Mouse (Mus musculus): Measurements from ENCODE around the gene Zbtb17. TPM values are rescaled to one million over a fixed set of nuclear protein-coding genes. Genes with fewer than 3 reads are reported as not detected.

Gene Zbtb17
- total and polyA plus RNA-seq, 2 experiments from 2014 or later: 30.1 to 34.4 TPM

GRCm38 (mm10) chr4:141454581-141455350 lies 10.3 kb downstream of the Zbtb17 start:
- DNase-seq (ENCODE audit: low spot score) (no peak), ATAC-seq (ENCODE audit: low FRiP score) (no peak)
- no peaks in the 10 kb centered on the region for H3K4me1 ChIP-seq (ENCODE audit: insufficient read depth, low read length)
- 76% methylated on average over 14 of the region's 14 CpGs for WGBS
- H3K27me3 ChIP-seq (ENCODE audit: insufficient read depth, low read length): no peaks in the 10 kb centered on the region
- H3K4me3 ChIP-seq (ENCODE audit: low read depth, low read length): no peak overlapping the region
- H3K36me3 ChIP-seq (ENCODE audit: insufficient read depth, low read length): peaks cover 13% of the 10 kb centered on the region
- no peak overlapping the region for H3K9ac ChIP-seq (replicated peaks; ENCODE audit: low read length, poor library complexity, severe bottlenecking)
- no peak overlapping the region for H3K4me2 ChIP-seq (ENCODE audit: low read depth, low read length, poor library complexity, severe bottlenecking)
- H3K9me3 ChIP-seq (ENCODE audit: low read length): no peaks in the 10 kb centered on the region
- no peak for TF ChIP-seq CTCF (IDR thresholded peaks at IDR 0.05)
- H3K27ac ChIP-seq (ENCODE audit: low read depth, low read length): no peak overlapping the region

- Histone ChIP-seq H3K27ac (ENCODE audit: low read depth, low read length) (no peak overlapping the region), H3K9me3 (ENCODE audit: low read length) (no peaks in the 10 kb centered on the region), H3K27me3 (ENCODE audit: insufficient read depth, low read length) (no peaks in the 10 kb centered on the region), H3K4me2 (ENCODE audit: low read depth, low read length, poor library complexity, severe bottlenecking) (no peak overlapping the region), H3K36me3 (ENCODE audit: insufficient read depth, low read length) (peaks cover 14% of the 10 kb centered on the region), H3K9ac (replicated peaks; ENCODE audit: low read length, poor library complexity, severe bottlenecking) (no peak overlapping the region), H3K4me1 (ENCODE audit: insufficient read depth, low read length) (no peaks in the 10 kb centered on the region), H3K4me3 (ENCODE audit: low read depth, low read length) (no peak overlapping the region)
- 85% methylated on average over 4 of the region's 4 CpGs for WGBS
- TF ChIP-seq CTCF (IDR thresholded peaks at IDR 0.05): no peak
- DNase-seq (ENCODE audit: low spot score) (no peak), ATAC-seq (ENCODE audit: low FRiP score) (no peak)
These were observed 11.1 kb downstream of the Zbtb17 start for GRCm38 (mm10) chr4:141455526-141455925.

GRCm38 (mm10) chr4:141456193-141456938 lies 11.9 kb downstream of the Zbtb17 start:
- 92% methylated on average over 14 of the region's 14 CpGs for WGBS
- H3K27me3 ChIP-seq (ENCODE audit: insufficient read depth, low read length): no peaks in the 10 kb centered on the region
- H3K4me2 ChIP-seq (ENCODE audit: low read depth, low read length, poor library complexity, severe bottlenecking): no peak overlapping the region
- no peak overlapping the region for H3K27ac ChIP-seq (ENCODE audit: low read depth, low read length)
- ATAC-seq (ENCODE audit: low FRiP score) (no peak), DNase-seq (ENCODE audit: low spot score) (no peak)
- no peak overlapping the region for H3K9ac ChIP-seq (replicated peaks; ENCODE audit: low read length, poor library complexity, severe bottlenecking)
- H3K4me1 ChIP-seq (ENCODE audit: insufficient read depth, low read length): no peaks in the 10 kb centered on the region
- H3K4me3 ChIP-seq (ENCODE audit: low read depth, low read length): no peak overlapping the region
- H3K36me3 ChIP-seq (ENCODE audit: insufficient read depth, low read length): peaks cover 15% of the 10 kb centered on the region
- no peaks in the 10 kb centered on the region for H3K9me3 ChIP-seq (ENCODE audit: low read length)
- TF ChIP-seq CTCF (IDR thresholded peaks at IDR 0.05): no peak

DNA sequence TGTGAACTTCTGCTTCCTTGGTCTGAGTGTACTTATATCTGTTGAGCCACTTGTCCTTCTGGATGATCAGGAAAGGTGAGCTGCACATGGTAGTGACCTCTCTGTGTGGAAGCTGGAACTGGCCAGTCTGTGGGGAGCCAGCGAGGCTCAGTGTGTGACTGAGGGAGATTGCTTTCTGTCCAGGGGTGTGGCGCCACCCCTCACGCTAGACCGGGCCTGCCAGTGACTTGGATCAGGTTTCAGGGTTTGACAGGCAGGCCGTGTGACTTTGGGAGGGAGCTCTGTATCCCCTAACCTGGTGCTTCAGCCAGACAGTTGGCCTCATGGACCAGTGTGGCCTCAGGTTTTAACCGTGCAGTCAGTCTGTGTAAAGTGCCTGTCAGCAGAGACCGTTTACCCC lies 13.8 kb downstream of the Zbtb17 start:
- Histone ChIP-seq H3K27me3 (ENCODE audit: insufficient read depth, low read length) (no peaks in the 10 kb centered on the region), H3K4me2 (ENCODE audit: low read depth, low read length, poor library complexity, severe bottlenecking) (no peak overlapping the region), H3K4me3 (ENCODE audit: low read depth, low read length) (no peak overlapping the region), H3K27ac (ENCODE audit: low read depth, low read length) (no peak overlapping the region), H3K9me3 (ENCODE audit: low read length) (no peaks in the 10 kb centered on the region), H3K36me3 (ENCODE audit: insufficient read depth, low read length) (peaks cover 18% of the 10 kb centered on the region), H3K4me1 (ENCODE audit: insufficient read depth, low read length) (no peaks in the 10 kb centered on the region), H3K9ac (replicated peaks; ENCODE audit: low read length, poor library complexity, severe bottlenecking) (0 out of 2 replicates have a peak overlapping the region, but pooled peaks have one; percentile 19)
- DNase-seq (ENCODE audit: low spot score): no peak
- TF ChIP-seq CTCF (IDR thresholded peaks at IDR 0.05): no peak
- ATAC-seq (ENCODE audit: low FRiP score): no peak
- WGBS: 22% methylated on average over 7 of the region's 7 CpGs

DNA sequence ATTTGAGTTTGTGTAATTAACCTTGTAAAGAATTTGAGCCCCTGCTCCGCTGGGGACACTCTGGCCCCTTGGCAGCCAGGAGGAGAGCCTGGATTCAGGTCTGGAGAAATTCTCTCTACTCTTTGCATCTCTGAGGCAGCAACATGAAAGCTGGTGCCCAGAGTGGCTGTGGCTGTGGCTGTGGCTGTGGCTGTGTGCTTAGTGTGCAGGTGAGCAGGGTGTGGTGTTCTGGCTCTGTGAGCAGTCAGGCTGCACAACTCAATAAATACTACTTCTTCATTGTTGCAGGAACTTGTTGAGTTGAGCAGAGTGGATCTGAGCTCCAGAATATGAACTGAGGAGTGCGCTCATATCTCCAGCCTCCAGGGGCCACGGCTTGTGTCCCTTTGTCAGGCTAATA lies 14.4 kb downstream of the Zbtb17 start:
- Histone ChIP-seq H3K4me3 (ENCODE audit: low read depth, low read length) (no peak overlapping the region), H3K36me3 (ENCODE audit: insufficient read depth, low read length) (peaks cover 23% of the 10 kb centered on the region), H3K9ac (replicated peaks; ENCODE audit: low read length, poor library complexity, severe bottlenecking) (0 out of 2 replicates have a peak overlapping the region, but pooled peaks have one; percentile 4), H3K27ac (ENCODE audit: low read depth, low read length) (no peak overlapping the region), H3K9me3 (ENCODE audit: low read length) (no peaks in the 10 kb centered on the region), H3K27me3 (ENCODE audit: insufficient read depth, low read length) (no peaks in the 10 kb centered on the region), H3K4me1 (ENCODE audit: insufficient read depth, low read length) (no peaks in the 10 kb centered on the region), H3K4me2 (ENCODE audit: low read depth, low read length, poor library complexity, severe bottlenecking) (no peak overlapping the region)
- no peak for TF ChIP-seq CTCF (IDR thresholded peaks at IDR 0.05)
- DNase-seq (ENCODE audit: low spot score) (no peak), ATAC-seq (ENCODE audit: low FRiP score) (no peak)
- WGBS: 81% methylated on average over 3 of the region's 3 CpGs

- WGBS: 90% methylated on average over 9 of the region's 9 CpGs
- Histone ChIP-seq H3K27ac (ENCODE audit: low read depth, low read length) (no peak overlapping the region), H3K4me1 (ENCODE audit: insufficient read depth, low read length) (no peaks in the 10 kb centered on the region), H3K27me3 (ENCODE audit: insufficient read depth, low read length) (no peaks in the 10 kb centered on the region), H3K9me3 (ENCODE audit: low read length) (no peaks in the 10 kb centered on the region), H3K9ac (replicated peaks; ENCODE audit: low read length, poor library complexity, severe bottlenecking) (no peak overlapping the region), H3K4me3 (ENCODE audit: low read depth, low read length) (no peak overlapping the region), H3K36me3 (ENCODE audit: insufficient read depth, low read length) (peaks cover 31% of the 10 kb centered on the region), H3K4me2 (ENCODE audit: low read depth, low read length, poor library complexity, severe bottlenecking) (no peak overlapping the region)
- no peak for ATAC-seq (ENCODE audit: low FRiP score)
- DNase-seq (ENCODE audit: low spot score): no peak
- TF ChIP-seq CTCF (IDR thresholded peaks at IDR 0.05): no peak
These were observed 15.3 kb downstream of the Zbtb17 start for GRCm38 (mm10) chr4:141459766-141460165.
